Mouse (Mus musculus): Measurements from ENCODE around the gene Gm21719. TPM values are rescaled to one million over a fixed set of nuclear protein-coding genes. Genes with fewer than 3 reads are reported as not detected.

Gene Gm21719
- polyA plus RNA-seq (2012; rRNA removed; ENCODE audit: low replicate concordance) = not detected in 2 replicates

GRCm38 (mm10) chrY:6682772-6683171, at the start of gene Gm21719:
Gene Gm21719 (minus strand): TSS chrY:6682872.

Other genes starting within 250 kb of the Gm21719 start
- gene Gm28919, start 99.3 kb downstream of the Gm21719 start, polyA plus RNA-seq (2012; rRNA removed; ENCODE audit: low replicate concordance) = not detected in 2 replicates
- gene Gm20830, start 235.4 kb upstream of the Gm21719 start, polyA plus RNA-seq (2012; rRNA removed; ENCODE audit: low replicate concordance) = not detected in 2 replicates